Mouse (Mus musculus): ENCODE data around the gene Ube2d3.

Ube2d3 gene

DNA sequence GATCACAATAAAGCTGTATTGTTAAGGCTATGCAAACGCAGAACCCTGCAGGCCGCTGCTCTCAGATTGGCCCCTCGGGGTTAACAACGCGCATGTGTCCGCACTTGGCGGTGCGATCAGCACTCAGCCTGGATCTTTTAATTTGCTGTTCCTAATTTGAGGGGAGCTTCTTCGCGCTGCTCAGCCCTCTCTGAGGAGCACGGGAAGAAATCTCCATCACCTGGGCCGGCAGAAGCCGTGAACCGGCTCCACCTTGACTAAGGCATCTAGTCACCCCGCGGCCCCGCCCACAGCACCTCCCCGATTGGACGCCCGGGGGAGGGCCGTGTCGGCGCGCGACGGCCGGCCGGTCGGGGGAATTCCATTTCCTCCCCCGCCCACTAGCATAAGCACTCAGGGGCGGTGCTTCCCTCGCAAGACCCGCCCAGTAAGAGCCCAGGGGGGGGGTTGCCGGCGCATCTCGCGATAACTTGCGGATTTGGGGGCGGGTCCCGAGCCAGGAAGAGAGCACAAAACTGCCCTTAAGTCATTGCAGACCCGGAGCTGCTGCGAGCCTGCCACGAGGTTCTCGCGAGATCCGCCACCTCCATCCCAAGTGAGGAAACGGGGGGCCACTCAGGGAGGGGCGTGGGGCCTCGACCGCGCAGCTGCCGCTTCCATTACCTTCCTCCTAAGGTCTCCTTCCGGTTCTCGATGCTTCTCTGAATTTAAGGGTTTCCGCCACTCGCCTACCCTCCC lies at the start of gene Ube2d3:
Gene Ube2d3, plus strand, starts transcription at position 392 of the 738 bp plus-strand sequence.
- peak; percentile 99 for DNase-seq (ENCODE audit: low read depth, low spot score)

DNA sequence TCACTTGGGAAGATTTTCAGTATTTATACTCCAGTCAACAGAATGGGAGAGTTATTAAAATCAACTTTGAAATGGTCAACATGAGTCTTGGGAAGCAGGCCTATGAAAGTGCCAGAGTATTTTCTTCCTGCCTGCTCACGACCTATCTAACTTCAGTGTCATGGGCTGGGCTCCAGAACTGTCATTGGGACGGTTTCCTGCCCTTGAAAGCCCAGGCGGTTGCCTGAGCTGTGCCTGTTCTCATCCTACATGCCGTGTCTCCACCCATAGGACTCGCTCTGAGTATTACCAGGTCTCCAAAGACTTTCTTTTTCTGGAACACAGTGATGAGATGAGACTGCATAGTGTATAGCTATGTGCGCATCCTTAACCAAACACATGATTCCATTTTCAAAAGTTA lies 44.8 kb upstream of the Ube2d3 start:
- no peak for DNase-seq (ENCODE audit: low read depth, low spot score)

DNA sequence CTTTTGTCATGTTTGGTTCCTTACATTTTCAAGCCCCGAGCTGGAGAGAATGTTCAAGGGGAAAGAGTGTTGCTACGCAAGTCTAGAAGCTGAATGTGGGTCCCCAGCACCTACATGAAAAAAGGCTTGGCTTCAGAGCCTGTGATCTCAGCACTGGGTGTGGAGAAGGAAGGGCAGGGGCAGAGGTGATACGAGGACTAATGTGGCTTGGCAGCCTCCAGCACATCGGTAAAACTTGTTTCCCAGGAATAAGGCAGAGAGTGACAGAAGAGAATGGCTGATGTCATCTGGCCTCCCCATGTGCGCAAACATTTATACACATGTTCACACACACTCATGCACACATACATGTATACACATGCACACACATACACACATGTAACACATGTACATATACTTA lies 42.9 kb upstream of the Ube2d3 start:
- DNase-seq (ENCODE audit: low read depth, low spot score) = no peak

DNA sequence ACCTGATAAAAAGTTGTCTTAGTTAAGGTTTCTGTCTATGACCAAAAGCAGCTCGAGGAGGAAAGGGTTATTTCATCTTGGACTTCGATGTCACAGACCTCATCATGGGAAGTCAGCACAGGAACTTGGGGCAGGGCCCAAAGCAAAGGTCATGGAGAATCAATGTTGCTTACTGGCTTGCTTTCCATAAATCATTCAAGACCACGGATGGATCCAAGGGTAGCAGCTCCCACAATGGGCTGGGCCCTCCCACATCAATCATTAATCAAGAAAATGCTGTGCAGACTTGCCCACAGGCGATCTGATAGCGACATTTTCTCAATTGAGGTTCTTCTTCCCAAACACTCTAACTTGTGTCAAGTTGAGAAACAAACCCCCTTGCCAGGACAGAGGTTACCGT lies 41.9 kb upstream of the Ube2d3 start:
- no peak for DNase-seq (ENCODE audit: low read depth, low spot score)

DNA sequence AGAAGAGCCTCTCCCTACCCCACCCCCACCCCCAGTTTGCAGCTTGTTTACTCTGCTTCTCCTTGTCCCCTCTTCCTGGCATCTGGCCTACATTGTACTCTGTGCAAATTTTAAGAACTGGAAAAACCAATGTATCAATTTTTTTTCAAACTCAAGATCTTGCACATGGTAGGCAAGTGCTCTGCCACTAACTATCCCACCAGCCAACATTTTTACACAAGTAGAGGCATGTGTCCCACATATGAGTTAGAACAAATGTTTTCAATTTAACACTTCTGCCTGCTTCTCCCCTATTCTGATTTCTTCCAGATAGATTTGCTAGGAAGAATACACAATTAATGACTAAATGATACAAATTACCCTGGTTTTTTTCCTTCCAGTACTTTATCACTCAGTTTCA lies 40.8 kb upstream of the Ube2d3 start:
- DNase-seq (ENCODE audit: low read depth, low spot score) = no peak

DNA sequence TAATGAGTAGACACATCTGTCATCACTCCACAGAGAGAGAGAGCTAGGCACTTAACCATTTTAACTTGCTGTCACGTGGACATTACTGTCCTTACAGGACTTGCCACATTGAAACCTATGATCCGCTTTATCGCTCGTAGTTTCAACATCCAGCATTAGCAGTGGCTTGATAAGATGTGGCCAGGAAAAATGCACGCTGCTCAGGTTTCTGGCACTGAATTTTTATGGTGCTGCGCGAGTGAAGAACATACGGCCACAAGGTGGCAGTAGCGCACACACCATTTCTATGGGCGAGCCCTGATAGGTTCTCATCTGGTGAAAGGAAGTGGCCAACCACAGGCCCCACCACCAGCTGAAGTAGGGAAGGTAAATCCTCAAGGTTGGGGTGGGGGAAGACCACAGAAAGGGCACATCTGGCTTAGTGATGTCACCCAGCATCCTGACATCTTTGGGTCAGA lies 35.7 kb upstream of the Ube2d3 start:
- DNase-seq (ENCODE audit: low read depth, low spot score) = peak; percentile 84

DNA sequence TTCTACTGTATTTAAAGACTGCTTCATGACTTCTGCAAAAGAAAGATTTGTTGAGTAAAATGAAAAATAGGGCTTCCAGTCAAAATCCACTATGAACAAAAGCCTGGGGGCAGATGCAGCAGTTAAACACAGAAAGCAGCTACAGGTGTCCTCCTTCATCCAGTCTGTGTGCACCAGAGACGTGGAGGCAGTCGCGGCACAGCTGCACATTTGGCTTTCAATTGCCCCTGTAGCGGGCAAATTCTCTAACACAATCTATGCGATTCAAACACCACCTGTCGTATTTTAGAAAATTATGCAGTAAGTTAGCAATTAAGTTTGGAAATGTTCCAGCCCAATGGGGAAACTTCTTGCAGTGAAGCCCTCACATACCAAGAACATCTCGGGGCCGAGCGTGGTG lies 34.7 kb upstream of the Ube2d3 start:
- DNase-seq (ENCODE audit: low read depth, low spot score) = no peak

DNA sequence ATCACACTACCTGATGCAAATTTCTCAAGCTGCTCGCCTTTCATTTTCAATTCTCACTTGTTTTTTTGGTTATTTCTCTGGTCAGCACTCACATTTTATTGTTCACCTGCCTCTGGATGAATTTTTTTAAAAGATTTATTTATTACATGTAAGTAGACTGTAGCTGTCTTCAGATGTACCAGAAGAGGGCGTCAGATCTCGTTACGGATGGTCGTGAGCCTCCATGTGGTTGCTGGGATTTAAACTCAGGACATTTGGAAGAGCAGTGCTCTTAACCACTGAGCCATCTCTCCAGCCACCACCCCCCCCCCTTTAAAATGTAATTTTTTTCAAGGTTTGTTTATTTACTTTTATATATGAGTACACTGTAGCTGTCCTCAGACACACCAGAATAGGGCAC lies 34.1 kb upstream of the Ube2d3 start:
- DNase-seq (ENCODE audit: low read depth, low spot score) = no peak

DNA sequence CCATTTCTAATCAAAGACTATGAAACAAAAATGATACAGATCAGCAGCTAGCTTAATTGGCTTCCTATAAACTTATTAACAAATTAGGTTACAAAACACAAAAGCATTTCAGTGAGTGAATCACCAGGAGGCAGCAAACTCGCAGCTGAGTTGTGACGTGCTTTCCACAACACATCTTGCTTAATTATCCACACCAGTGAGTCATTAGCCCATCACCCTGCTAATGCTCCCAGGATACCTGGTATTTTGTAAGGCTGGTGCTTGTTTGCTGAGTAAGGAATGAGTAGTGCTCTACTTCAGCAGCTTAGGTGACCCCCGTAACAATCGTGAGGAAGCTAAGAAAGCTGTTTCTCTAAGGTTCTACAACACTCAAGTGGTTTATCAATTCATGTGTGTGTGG lies 33.4 kb upstream of the Ube2d3 start:
- no peak for DNase-seq (ENCODE audit: low read depth, low spot score)

DNA sequence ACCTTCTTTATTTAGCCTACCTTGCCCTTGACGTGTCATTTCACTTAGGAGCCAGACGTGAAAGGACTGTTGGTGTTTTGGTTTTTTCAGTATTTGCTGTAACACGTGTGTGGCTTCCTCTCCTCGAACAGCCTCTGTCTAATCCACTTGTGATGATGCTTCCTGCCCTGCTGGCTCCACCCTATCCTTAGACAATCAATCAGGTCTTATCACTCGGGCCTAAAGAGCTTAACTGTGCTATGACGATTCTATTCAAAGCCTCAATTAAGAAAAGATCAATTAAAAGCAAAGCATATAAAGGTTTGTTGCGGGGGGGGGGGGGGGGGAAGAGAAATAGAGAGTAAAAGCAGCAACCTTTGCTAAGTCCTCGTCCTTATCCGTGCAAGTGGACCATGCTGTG lies 30.6 kb upstream of the Ube2d3 start:
- no peak for DNase-seq (ENCODE audit: low read depth, low spot score)

DNA sequence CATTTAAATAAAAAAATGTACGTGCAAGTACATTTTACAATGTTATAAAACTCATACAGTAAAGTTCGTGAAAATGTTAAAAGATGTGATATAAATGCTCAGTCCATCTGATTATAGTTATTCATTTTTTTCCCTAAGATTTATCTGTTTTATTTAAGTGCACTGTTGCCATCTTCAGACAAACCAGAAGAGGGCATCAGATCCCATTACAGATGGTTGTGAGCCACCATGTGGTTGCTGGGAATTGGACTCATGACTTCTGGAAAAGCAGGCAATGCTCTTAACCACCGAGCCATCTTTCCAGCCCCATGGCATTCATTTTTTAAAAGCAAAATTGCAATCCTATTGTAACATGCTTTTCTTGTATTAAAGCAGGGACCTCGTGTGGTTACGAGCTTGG lies 28.7 kb upstream of the Ube2d3 start:
- no peak for DNase-seq (ENCODE audit: low read depth, low spot score)

DNA sequence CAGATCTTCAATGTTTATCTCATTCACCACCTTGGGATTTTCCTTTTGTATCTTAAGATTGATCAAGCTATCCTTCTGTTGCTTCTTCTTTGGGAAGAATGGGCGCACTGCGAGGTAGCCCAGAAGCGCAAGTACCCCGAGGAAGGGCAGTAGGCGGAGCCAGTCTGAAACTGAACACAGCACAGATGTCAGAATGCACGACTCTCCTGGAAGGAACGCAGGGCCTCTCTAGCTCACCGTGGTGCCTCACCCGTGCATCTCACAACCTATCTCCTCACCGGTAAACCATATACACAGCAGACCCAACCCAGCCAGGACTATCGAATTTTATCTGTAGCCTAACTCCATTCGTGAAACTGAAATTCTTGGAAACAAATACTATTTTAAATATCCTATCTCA lies 26.9 kb upstream of the Ube2d3 start:
- no peak for DNase-seq (ENCODE audit: low read depth, low spot score)

DNA sequence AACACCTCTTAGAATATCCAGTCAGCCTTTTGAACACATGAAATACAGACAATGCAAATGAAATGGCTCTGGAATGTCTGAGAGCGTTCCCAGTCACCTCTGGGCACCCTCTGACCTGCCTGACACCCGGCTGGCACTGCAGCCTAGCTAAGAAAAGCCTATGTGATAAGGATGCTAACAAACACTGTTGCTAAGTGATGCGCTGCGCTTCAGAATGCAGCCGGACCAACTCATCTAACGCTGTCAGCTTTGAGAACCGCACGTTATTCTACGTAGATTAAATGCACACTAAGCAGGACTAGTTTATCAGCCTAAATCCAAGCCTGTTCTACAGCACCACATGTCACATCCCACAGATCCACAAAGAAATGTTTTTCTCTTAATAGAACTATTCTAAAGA lies 26.1 kb upstream of the Ube2d3 start:
- no peak for DNase-seq (ENCODE audit: low read depth, low spot score)

DNA sequence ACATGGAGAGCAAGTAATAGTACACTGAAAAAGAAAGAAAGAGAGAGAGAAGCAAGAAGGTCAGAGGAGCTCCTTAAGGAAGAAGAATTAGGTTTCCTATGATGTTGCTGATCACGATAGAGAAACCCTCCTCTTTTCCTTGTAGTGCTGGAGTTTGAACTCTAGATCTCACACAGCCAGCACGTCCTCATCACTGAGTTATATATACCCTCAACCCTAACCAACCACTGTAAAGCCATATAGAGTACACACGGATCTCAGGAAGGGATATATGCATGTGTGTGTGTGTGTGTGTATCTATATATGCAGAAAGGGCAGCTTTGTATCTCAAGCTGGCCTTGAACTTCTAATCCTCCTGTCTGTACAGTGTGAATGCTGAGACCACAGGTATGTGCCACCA lies 20.7 kb upstream of the Ube2d3 start:
- no peak for DNase-seq (ENCODE audit: low read depth, low spot score)

DNA sequence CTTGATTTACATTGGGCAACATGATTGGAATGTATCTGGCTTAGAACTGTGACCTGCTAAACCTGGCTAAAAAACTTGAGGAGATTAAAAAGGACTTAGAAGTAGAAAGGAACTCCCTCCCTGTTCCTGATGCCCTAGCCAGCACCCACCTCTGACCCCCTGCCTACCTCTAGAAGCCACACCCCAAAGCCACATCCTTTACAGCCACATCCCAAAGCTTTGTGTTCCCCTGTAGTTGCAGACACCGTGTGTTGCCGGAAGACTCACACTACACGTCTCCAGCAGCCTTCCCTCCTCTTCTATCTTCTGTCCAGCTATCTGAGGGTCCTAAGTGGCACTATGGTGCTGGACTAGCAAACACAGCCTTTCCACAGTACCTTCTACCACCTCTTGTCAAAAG lies 20.1 kb upstream of the Ube2d3 start:
- DNase-seq (ENCODE audit: low read depth, low spot score) = no peak

DNA sequence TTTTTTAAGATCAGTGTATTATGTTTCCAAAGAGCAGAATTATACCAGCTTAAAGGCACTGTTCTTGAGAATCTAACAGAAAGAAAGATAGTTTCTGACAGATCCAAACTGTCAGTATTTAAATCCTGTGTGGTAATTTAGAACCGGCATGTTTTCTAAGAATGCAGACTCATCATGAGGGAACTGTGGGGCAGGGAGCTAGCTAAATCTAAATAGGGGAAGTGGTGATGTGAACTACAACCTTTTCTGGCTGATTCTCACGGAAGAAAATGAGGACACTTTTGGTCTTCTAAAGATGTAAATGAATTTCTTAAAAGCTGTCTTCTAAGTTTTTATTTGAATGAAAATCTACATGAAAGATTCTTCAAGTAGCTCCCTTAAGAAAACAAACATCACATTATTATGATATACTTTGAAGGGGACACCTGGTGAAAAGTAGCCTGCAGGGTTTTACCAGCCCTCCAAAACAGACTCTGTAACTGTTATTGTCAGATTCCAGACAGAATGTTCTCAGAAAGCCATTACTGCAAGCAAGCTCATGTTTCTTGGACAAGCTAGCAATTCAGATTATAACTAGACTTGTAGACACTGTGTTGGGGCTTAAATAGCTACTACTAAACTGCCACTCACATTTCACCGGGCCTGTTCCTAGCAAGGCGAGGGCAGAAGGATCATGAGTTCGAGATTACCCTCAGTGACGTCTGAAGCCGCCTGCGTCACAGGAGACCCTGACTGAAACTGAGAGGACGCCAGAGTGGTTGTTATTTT lies 17.2 kb upstream of the Ube2d3 start:
- DNase-seq (ENCODE audit: low read depth, low spot score) = peak; percentile 32

DNA sequence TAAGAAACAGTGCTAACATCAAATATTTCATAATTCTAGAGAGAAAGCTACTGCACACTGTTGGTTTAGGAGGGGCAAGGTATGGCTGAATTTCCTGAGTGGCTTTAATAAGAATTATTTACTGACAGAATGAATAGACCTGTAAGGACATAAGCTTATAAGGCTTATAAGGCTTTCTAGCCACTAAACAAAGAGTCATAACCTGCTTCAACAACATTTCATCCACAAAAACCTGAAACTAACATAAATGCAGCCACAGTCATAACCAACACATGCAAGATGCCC lies 16.7 kb upstream of the Ube2d3 start:
- no peak for DNase-seq (ENCODE audit: low read depth, low spot score)

DNA sequence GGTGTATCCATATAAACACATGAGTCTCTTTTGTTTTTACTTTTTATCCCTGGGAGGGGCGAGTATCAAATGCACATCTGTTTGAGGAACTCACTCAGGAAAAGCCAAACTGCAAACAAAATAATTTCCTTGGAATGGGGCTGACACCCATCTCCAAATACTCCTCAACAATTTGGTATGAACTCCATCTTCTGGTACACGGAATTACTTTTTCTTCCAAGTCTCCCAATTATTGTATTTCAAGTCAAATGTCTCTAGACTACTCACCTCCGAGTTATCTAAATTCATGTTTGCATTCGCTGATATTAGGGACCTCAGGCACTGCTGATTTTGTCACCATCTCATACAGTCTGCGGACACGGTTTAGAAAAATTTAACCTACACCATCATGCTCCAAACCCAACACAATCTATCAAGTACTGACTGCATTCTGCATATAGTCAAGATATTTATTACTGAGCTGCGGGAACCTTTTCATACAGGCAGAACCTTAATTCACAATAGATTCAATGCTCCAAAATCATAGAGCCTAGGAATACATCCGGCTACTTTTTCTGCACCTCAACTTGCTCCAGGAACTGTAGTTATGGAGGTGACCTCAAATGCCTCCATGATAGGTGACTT lies 15.6 kb upstream of the Ube2d3 start:
- DNase-seq (ENCODE audit: low read depth, low spot score) = no peak

DNA sequence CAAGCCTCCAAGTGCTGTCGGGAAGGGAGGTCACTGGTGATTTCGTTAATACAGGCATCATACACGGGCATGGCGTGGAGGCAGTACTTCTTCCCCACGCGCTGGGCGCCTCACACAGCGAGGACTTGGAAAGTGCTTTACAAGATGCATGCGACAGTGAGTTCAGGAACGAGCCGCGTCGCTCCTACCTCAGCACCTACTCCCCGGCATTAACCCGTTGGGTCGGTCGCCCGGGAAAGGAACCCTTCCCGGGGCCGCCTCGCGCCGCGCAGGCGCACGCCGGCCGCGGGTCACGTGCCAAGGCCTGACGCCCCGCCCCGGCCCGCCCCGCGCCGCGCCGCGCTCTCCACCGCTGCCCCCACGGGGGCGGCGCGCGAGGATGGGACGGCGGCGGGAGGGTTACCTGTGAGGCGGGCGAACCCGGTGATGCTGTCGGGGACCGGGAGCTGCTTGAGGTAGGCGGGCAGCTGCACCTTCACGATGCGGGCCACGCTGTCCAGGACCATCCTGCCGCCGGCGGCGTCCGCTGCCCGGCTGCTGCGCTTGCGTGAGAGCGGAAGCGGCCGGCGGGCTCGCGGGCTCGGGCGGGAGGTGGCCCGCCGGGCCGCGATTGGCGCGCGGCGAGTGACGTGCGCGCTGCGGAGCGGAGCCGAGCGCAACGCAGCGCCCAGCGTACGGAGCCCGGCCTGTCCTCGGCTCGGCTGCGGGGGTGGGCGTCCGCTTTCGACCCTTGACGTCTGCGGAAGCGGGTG lies 14.9 kb upstream of the Ube2d3 start:
- peak; percentile 94 for DNase-seq (ENCODE audit: low read depth, low spot score)

DNA sequence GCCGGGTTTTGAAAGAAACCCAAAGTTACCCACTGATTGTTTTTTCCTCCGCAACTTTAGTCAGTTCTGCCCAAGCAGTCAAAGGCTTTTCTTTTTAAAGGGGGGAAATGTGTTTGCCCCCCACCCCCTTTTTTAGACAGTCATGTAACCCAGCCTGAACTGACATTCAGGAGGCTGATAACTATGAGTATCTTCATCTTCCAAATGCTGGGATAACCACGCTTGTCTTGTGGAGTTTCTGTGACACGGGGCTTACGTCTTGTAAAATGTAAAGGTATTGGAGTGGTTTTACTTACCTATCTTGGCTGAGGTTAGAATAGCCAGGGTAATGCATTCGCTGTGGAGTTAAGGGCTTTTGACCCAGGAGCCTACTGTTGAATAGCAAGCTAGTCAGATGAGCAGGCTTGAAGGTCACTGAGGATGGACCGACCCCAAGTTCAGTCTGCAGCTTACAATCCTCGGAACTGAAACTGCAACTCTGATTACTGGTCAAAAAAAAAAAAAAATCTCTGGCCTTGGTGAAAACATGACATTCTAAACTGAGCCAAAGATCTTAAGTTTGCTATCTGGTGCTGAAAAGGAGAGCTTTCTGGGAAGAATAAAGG lies 14.2 kb upstream of the Ube2d3 start, which contains the start of gene Cisd2:
Gene Cisd2, minus strand, starts transcription at position 318 of the 605 bp plus-strand sequence.
- no peak for DNase-seq (ENCODE audit: low read depth, low spot score)

DNA sequence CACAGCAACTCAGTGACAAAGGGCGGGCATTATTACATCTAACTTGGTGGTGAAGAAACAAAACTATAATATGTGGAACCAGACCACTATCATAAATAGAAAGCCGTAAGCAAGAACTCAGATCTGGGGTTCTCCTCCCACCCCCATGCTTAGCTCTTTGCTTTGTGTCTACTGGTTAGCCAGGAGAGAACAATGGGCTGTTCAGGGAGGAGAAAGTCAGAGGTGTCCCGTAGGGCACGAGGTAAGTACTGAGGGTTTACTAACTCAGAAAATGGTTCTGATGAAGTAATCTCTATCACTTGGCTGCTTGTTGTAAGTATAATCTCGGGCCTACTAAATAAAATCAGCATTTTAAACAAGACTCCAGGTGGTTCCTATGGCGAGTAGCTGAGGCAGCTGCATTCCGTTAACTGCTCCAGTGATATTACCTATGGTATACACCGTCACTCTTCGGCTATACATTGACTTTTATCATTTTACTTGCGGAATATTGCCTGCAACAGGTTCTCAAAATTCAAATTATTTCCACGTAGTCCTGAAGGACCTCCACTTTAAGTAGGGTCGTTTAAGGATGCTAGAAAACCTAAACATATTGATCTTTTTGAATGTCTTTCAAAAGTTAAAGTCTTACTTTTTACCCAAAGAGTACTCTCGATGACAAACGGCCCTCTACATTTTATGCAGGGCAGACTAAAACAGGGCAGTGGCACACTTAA lies 890 bp upstream of the Ube2d3 start:
- DNase-seq (ENCODE audit: low read depth, low spot score) = peak; percentile 23
